Mouse (Mus musculus): ENCODE measurements around the gene Gnai2.

Gene Gnai2

GRCm38 (mm10) chr9:107631311-107631826 is 3.8 kb downstream of the Gnai2 start:
- no peak for DNase-seq (ENCODE audit: low spot score in 2 of 2)

- peak; percentile 68 to 78 for DNase-seq (ENCODE audit: low spot score in 2 of 2)
Measured at GRCm38 (mm10) chr9:107630576-107630975, 4.6 kb downstream of the Gnai2 start.

- DNase-seq (ENCODE audit: low spot score in 2 of 2): peak in 1 of 2 experiments; percentile 37
Measured at GRCm38 (mm10) chr9:107629901-107630425, 5.2 kb downstream of the Gnai2 start.

GRCm38 (mm10) chr9:107629411-107629730 is 5.8 kb downstream of the Gnai2 start:
- DNase-seq (ENCODE audit: low spot score in 2 of 2): no peak

- DNase-seq (ENCODE audit: low spot score in 2 of 2): no peak
Measured at GRCm38 (mm10) chr9:107628721-107629410, 6.3 kb downstream of the Gnai2 start.

GRCm38 (mm10) chr9:107627387-107628255 is 7.5 kb downstream of the Gnai2 start:
- no peak for DNase-seq (ENCODE audit: low spot score in 2 of 2)

GRCm38 (mm10) chr9:107626844-107627277 is 8.3 kb downstream of the Gnai2 start:
- DNase-seq (ENCODE audit: low spot score in 2 of 2): peak; percentile 83 to 86

GRCm38 (mm10) chr9:107626158-107626843 is 8.9 kb downstream of the Gnai2 start:
- DNase-seq (ENCODE audit: low spot score in 2 of 2): no peak

GRCm38 (mm10) chr9:107625351-107626128 is 9.6 kb downstream of the Gnai2 start:
- DNase-seq (ENCODE audit: low spot score in 2 of 2): no peak

- DNase-seq (ENCODE audit: low spot score in 2 of 2): no peak
Measured at GRCm38 (mm10) chr9:107624951-107625350, 10.2 kb downstream of the Gnai2 start.

GRCm38 (mm10) chr9:107624539-107624938 is 10.6 kb downstream of the Gnai2 start:
- no peak for DNase-seq (ENCODE audit: low spot score in 2 of 2)

GRCm38 (mm10) chr9:107620954-107621353 is 14.2 kb downstream of the Gnai2 start:
- DNase-seq (ENCODE audit: low spot score in 2 of 2): no peak

GRCm38 (mm10) chr9:107619546-107619879 is 15.7 kb downstream of the Gnai2 start:
- DNase-seq (ENCODE audit: low spot score in 2 of 2): no peak

- no peak for DNase-seq (ENCODE audit: low spot score in 2 of 2)
Measured at GRCm38 (mm10) chr9:107618778-107619545, 16.2 kb downstream of the Gnai2 start.

GRCm38 (mm10) chr9:107618098-107618497 is 17.1 kb downstream of the Gnai2 start:
- DNase-seq (ENCODE audit: low spot score in 2 of 2): no peak

- DNase-seq (ENCODE audit: low spot score in 2 of 2): no peak
Measured at GRCm38 (mm10) chr9:107617461-107617860, 17.7 kb downstream of the Gnai2 start.

- no peak for DNase-seq (ENCODE audit: low spot score in 2 of 2)
Measured at GRCm38 (mm10) chr9:107615035-107615434, 20.1 kb downstream of the Gnai2 start.

- no peak for DNase-seq (ENCODE audit: low spot score in 2 of 2)
Measured at GRCm38 (mm10) chr9:107612945-107613569, 22.1 kb downstream of the Gnai2 start.

GRCm38 (mm10) chr9:107612191-107612944 is 22.8 kb downstream of the Gnai2 start:
- DNase-seq (ENCODE audit: low spot score in 2 of 2): peak; percentile 95 to 99
